Mouse (Mus musculus) erythroid progenitor cell, adult 5-6 weeks (primary cell): Measurements from ENCODE around the gene Ifit1. TPM values are rescaled to one million over a fixed set of nuclear protein-coding genes. Genes with fewer than 3 reads are reported as not detected.

Experiments
- ATAC-seq: replicated peaks from 2 replicates; pipeline ENCODE4 v1.8.0; 2016; ENCODE audit warnings: moderate number of reproducible peaks, mild to moderate bottlenecking, moderate TSS enrichment, inconsistent platforms; ENCODE audit not compliant: poor library complexity, low FRiP score, severe bottlenecking
- total RNA-seq, 2 experiments: library from RNA; stranded (forward) in 1 of 2; stranded (reverse) in 1 of 2; fragments of 150-400 nt in 1 of 2; fragments of 186-747, 209-891 nt in 1 of 2; gene quantifications; 2 replicates each; pipeline versions ENCODE4 v1.2.3 to v1.2.4; 2015 to 2017; ENCODE audit warnings: low replicate concordance in 2 of 2

Ifit1 gene
- total RNA-seq, 2 experiments from 2014 or later = 9.6 to 11.6 TPM

GRCm38 (mm10) chr19:34650276-34650675 is 9.6 kb downstream of the Ifit1 start:
- no peak for ATAC-seq

- ATAC-seq = peak; percentile 52; the same call in 1 of the 2 replicates
Observed at GRCm38 (mm10) chr19:34650997-34651396, 10.3 kb downstream of the Ifit1 start.

GRCm38 (mm10) chr19:34655227-34655805 is 14.6 kb downstream of the Ifit1 start:
- no peak for ATAC-seq

- peak; percentile 92 for ATAC-seq
Observed at GRCm38 (mm10) chr19:34656511-34657298, 16.0 kb downstream of the Ifit1 start.

GRCm38 (mm10) chr19:34662067-34662507 is 21.4 kb downstream of the Ifit1 start:
- peak; percentile 86 for ATAC-seq

- peak; percentile 49; the same call in 1 of the 2 replicates for ATAC-seq
Observed at GRCm38 (mm10) chr19:34662740-34663139, 22.1 kb downstream of the Ifit1 start.

DNA sequence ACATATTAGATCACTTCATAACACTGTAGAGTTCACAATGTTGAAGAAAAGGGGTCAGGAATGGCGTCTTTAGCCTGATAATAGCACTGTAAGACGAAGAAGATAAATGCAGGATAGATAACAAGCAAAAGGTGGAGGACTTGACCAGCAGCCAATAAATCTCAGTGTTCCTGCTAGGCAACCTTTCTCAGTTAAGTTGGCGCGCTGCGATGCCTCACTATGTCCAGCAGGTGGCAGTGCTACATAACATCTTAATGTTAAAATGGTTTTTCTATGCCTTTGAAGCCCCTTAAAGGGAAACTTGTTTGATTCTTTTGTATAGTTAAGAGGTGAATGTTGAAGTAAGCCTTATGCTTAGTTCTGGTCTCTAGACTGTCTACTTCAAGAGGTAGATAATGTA is 25.5 kb downstream of the Ifit1 start:
- 0 out of 2 replicates have a peak, but pooled peaks have one; percentile 52 for ATAC-seq

GRCm38 (mm10) chr19:34673476-34673875 is 32.8 kb downstream of the Ifit1 start:
- ATAC-seq = no peak

GRCm38 (mm10) chr19:34678428-34678827 is 37.8 kb downstream of the Ifit1 start:
- ATAC-seq = no peak

- ATAC-seq = no peak
Observed at GRCm38 (mm10) chr19:34684857-34685256, 44.2 kb downstream of the Ifit1 start.

DNA sequence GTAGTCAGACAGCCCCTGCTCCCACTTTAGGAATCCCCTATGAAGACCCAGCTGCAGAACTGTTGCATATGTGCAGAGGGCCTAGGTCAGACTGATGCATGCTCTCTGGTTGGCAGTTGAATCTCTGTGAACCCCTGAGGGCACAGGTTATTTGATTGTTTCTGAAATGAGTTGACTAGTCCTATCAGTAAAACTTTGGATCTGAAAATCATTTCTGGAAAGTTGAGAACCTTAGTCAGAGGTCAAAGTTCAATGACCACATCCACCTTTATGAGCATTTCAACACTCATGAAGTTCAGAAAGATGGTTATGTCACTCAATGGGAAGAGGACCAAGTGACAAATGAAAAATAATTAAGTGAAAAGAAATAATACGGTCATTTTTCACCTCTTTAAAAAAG is 44.9 kb downstream of the Ifit1 start:
- no peak for ATAC-seq

- ATAC-seq = no peak
Observed at GRCm38 (mm10) chr19:34691402-34691801, 50.7 kb downstream of the Ifit1 start.

DNA sequence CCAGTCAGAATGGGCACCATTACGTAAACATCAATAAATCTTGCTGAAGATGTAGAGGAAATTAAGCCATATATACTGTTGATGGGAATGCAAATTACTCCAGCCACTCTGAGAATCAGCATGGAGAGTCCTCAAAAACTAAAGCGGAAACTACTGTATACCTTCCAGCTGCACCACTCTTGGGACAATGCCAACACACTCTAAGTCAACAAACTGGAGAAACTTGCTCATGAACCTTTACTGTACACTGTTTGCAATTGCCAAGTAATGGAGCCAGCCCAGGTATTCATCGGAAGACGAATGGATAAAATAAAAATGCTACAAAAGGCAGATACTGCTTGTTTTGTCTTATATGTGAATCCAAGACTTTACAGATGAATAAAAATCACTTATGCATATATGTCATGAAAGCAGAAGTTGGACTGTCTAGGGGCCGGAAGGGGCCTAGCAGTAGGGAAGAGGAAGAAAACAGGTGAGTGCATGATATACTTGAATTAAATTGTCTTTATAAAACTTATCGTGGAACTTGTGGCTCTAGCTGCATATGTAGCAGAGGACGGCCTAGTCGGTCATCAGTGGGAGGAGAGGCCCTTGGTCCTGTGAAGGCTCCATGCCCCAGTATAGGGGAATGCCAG is 55.8 kb downstream of the Ifit1 start:
- ATAC-seq = no peak

DNA sequence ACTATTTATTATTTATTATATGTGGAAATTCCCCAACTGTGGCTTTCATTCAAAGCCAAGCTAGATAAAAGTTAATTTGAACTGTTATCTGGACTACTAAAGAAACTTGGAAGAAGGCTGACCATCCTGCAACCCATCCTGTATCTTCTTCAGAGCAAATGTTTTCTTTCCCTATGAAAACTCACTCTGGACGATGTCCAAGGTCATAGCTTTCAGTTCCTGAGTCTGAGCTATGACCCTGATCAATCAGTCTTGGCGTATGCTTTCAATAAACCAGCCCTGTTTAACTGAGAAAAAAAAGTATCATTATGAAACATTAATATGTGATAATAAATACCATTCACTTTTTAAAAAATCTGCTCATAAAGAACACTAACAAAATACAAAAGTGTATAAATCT is 56.8 kb downstream of the Ifit1 start:
- no peak for ATAC-seq

- no peak for ATAC-seq
Observed at GRCm38 (mm10) chr19:34698432-34698831, 57.8 kb downstream of the Ifit1 start.

DNA sequence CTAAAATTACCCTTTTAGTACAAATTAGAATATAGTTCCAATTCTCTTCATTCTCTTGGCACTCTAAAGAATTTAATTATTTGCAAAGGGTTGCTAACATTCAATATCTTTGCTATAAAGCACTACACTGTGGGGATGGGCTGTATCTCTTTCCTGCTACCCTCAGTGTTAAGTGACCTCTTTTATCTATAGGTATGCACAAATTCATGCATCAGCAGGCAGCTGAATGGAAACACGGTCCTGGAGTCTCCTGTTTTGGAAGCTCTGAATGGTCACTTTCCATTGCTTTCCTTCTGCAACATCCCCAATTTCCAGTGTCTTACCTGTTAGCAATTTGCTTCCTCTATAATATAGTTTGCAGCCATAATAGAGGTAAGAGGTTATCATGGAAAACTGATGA is 58.2 kb downstream of the Ifit1 start:
- no peak for ATAC-seq

DNA sequence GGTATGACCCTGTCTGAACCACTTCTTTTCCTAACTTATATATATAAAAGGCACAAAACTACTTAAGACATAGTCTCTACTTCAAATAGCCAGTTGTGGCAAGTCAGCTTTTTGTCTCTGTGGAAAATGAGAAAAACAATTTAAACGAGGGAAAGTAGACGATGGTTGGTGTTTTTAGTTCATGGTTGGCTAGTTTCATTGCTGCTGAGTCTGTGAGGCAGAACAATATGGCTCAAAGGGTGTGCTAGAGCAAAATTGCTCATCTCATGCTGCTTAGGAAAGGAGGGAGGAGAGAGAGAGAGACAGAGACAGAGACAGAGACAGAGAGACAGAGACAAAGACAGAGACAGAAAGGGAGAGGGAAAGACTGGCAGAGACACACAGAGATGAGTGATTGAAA is 58.6 kb downstream of the Ifit1 start:
- no peak for ATAC-seq
